ENCODE assay signal across 8 mouse cellular contexts in genomic region chr9:21545916-21546788, GRCm38 (mm10). TPM values are rescaled to one million over a fixed set of nuclear protein-coding genes. Genes with fewer than 3 reads are reported as not detected.
A peak's percentile ranks its signal among the peaks of the same experiment; 100 is the strongest.
DNase-seq lines count a peak whose midpoint lies in the region; ATAC-seq and TF ChIP-seq lines count a peak whose summit lies in the region.

No protein-coding gene starts in this region.

- in situ Hi-C loops in ES-E14 (cut with MboI; ENCODE audit: low sequenced_read_pairs in 2 of 2, unreplicated experiment in 2 of 2), result no loop called here

- H3K4me2 ChIP-seq in forebrain, embryonic 15.5 days (replicated peaks), result peak overlapping the region; percentile 54

- DNase-seq in ES-E14 (ENCODE audit: low read depth, low spot score), result peak; percentile 95
- peak; percentile 99 for DNase-seq in cerebellum, adult 11-12 months
- peak; percentile 99 for DNase-seq in heart, postnatal 25 days (ENCODE audit: low spot score)
- peak; percentile 99 for DNase-seq in layer of hippocampus, adult 18-20 months (ENCODE audit: low spot score in 2 of 2)
- peak; percentile 100 for DNase-seq in lung, adult 2 months
- DNase-seq in thymus, adult 18-20 months, result peak; percentile 98

- H3K4me3 ChIP-seq in ES-E14 (ENCODE audit: insufficient read depth in 1 of 2, low read depth in 1 of 2, low read length in 2 of 2, poor library complexity in 1 of 2, severe bottlenecking in 1 of 2), result peak overlapping the region; percentile 97 to 99
- H3K4me3 ChIP-seq in forebrain, embryonic 15.5 days, result peak overlapping the region; percentile 78
- peak overlapping the region; percentile 74 for H3K4me3 ChIP-seq in lung, adult 2 months (replicated peaks; ENCODE audit: extremely low read depth, low read depth, low read length)

- peak; percentile 9; the same call in 1 of the 2 replicates for TF ChIP-seq POLR2A in lung, adult 2 months (IDR thresholded peaks at IDR 0.05; ENCODE audit: borderline replicate concordance, extremely low read depth, low read depth, low read length)

- peak overlapping the region; percentile 80 for H3K27ac ChIP-seq in ES-E14 (ENCODE audit: insufficient read depth, low read depth, low read length, poor library complexity, severe bottlenecking)
- H3K27ac ChIP-seq in forebrain, embryonic 15.5 days (replicated peaks), result peak overlapping the region; percentile 99

- TF ChIP-seq CTCF in lung, adult 2 months (IDR thresholded peaks at IDR 0.05; ENCODE audit: insufficient read depth, low read length), result no peak

- H3K9me3 ChIP-seq in ES-E14 (ENCODE audit: control insufficient read depth, insufficient read depth, low read depth, low read length), result no peaks in the 10 kb centered on the region
- no peaks in the 10 kb centered on the region for H3K9me3 ChIP-seq in forebrain, embryonic 15.5 days

- H3K27me3 ChIP-seq in forebrain, embryonic 15.5 days, result no peaks in the 10 kb centered on the region

- WGBS in forebrain, embryonic 15.5 days, result under 1% methylated on average over 67 of the region's 67 CpGs
- WGBS in lung, adult 2 months, result under 1% methylated on average over 66 of the region's 67 CpGs

- peak; percentile 96 for ATAC-seq in forebrain, embryonic 15.5 days (replicated peaks)
- ATAC-seq in neutrophil, adult 5-6 weeks (ENCODE audit: extremely low read depth, insufficient number of reproducible peaks, low FRiP score, poor library complexity, severe bottlenecking), result peak; percentile 84

- peaks cover 0 to 14% of the 10 kb centered on the region in 2 experiments; a peak in 2 of 4 replicates for H3K4me1 ChIP-seq in ES-E14 (ENCODE audit: control insufficient read depth in 2 of 2, insufficient read depth in 2 of 2, low read length in 2 of 2, poor library complexity in 1 of 2)
- peaks cover 35% of the 10 kb centered on the region for H3K4me1 ChIP-seq in forebrain, embryonic 15.5 days
- no peaks in the 10 kb centered on the region; the same call in 1 of the 2 replicates for H3K4me1 ChIP-seq in lung, adult 2 months (ENCODE audit: control insufficient read depth, insufficient read depth, low read length)

- H3K36me3 ChIP-seq in ES-E14 (ENCODE audit: control insufficient read depth, insufficient read depth, low read length, poor library complexity, severe bottlenecking), result peaks cover 9% of the 10 kb centered on the region
- 0 out of 2 replicates have a peak, but pooled peaks cover 3% of the 10 kb centered on the region for H3K36me3 ChIP-seq in forebrain, embryonic 15.5 days

- peak overlapping the region; percentile 72 for H3K9ac ChIP-seq in ES-E14 (ENCODE audit: insufficient read depth, low read depth, low read length, poor library complexity, severe bottlenecking)
- H3K9ac ChIP-seq in forebrain, embryonic 15.5 days (replicated peaks), result peak overlapping the region; percentile 56

- intact Hi-C loops in heart, postnatal 25 days (cut with DNase I), result loop anchor here (2.0 to 5.0 kb wide), 2 partner anchors 33 to 46 kb away; partner anchors contain the start of genes Timm29 and Yipf2

TF ChIP-seq in ES-E14, 5 proteins besides CTCF, POLR2A, EP300 and RAD21:
- TF ChIP-seq ZC3H11A (IDR thresholded peaks at IDR 0.05; ENCODE audit: borderline replicate concordance, low read depth, low read length), result no peak
- TF ChIP-seq ZNF384 (IDR thresholded peaks at IDR 0.05; ENCODE audit: low read depth, low read length), result no peak
- TF ChIP-seq HCFC1 (IDR thresholded peaks at IDR 0.05; ENCODE audit: borderline replicate concordance, insufficient read depth, low read length), result no peak

RNA-seq across cellular contexts. Expression of gene Carm1, which starts 0.5 kb away (rescaled TPM):
- 60.0 and 67.3 TPM in 2 replicates for total RNA-seq in ES-E14 (2012; rRNA removed)
- polyA plus RNA-seq in forebrain, embryonic 15.5 days (2015; fragmentation: Nextera tagmentation; extraction: Ambion mirVana), result 37.3 and 46.0 TPM in 2 replicates
- total RNA-seq in heart, postnatal 25 days (2021), result 10 to 100 TPM; 48.2 to 53.2 TPM
- total RNA-seq in layer of hippocampus, adult 18-20 months (2021), result 10 to 100 TPM; 76.4 to 81.6 TPM
- polyA plus RNA-seq in lung, adult 2 months (2012; rRNA removed), result 73.3 and 85.3 TPM in 2 replicates
- total RNA-seq in neutrophil, adult 5-6 weeks (2017), result 17.6 and 18.3 TPM in 2 replicates

RNA-seq across cellular contexts. Expression of gene AB124611, which starts 20.2 kb away (rescaled TPM):
- not detected in 2 replicates for total RNA-seq in ES-E14 (2012; rRNA removed)
- 3.0 and 3.8 TPM in 2 replicates for polyA plus RNA-seq in forebrain, embryonic 15.5 days (2015; fragmentation: Nextera tagmentation; extraction: Ambion mirVana)
- total RNA-seq in heart, postnatal 25 days (2021), result 1 to 10 TPM; 1.5 TPM
- not detected for total RNA-seq in layer of hippocampus, adult 18-20 months (2021)
- 7.8 and 11.3 TPM in 2 replicates for polyA plus RNA-seq in lung, adult 2 months (2012; rRNA removed)
- total RNA-seq in neutrophil, adult 5-6 weeks (2017), result 333 and 359 TPM in 2 replicates

RNA-seq across cellular contexts. Expression of gene Tmed1, which starts 36.1 kb away (rescaled TPM):
- total RNA-seq in ES-E14 (2012; rRNA removed), result 133 and 191 TPM in 2 replicates
- 56.4 and 57.7 TPM in 2 replicates for polyA plus RNA-seq in forebrain, embryonic 15.5 days (2015; fragmentation: Nextera tagmentation; extraction: Ambion mirVana)
- 10 to 100 TPM; 45.3 to 45.4 TPM for total RNA-seq in heart, postnatal 25 days (2021)
- total RNA-seq in layer of hippocampus, adult 18-20 months (2021), result 10 to 100 TPM; 11.1 to 11.8 TPM
- polyA plus RNA-seq in lung, adult 2 months (2012; rRNA removed), result 26.5 and 28.4 TPM in 2 replicates
- total RNA-seq in neutrophil, adult 5-6 weeks (2017), result 4.4 and 5.3 TPM in 2 replicates

RNA-seq across cellular contexts. Expression of gene Timm29, which starts 46.4 kb away (rescaled TPM):
- 22.6 and 24.7 TPM in 2 replicates for total RNA-seq in ES-E14 (2012; rRNA removed)
- polyA plus RNA-seq in forebrain, embryonic 15.5 days (2015; fragmentation: Nextera tagmentation; extraction: Ambion mirVana), result 58.8 and 61.2 TPM in 2 replicates
- total RNA-seq in heart, postnatal 25 days (2021), result 10 to 100 TPM; 52.2 to 55.9 TPM
- 10 to 100 TPM; 61.7 to 63.6 TPM for total RNA-seq in layer of hippocampus, adult 18-20 months (2021)
- 23.6 and 24.3 TPM in 2 replicates for polyA plus RNA-seq in lung, adult 2 months (2012; rRNA removed)
- 23.7 and 28.5 TPM in 2 replicates for total RNA-seq in neutrophil, adult 5-6 weeks (2017)

RNA-seq across cellular contexts. Expression of gene Yipf2, which starts 46.5 kb away (rescaled TPM):
- 22.8 and 23.6 TPM in 2 replicates for total RNA-seq in ES-E14 (2012; rRNA removed)
- polyA plus RNA-seq in forebrain, embryonic 15.5 days (2015; fragmentation: Nextera tagmentation; extraction: Ambion mirVana), result 23.1 and 23.7 TPM in 2 replicates
- total RNA-seq in heart, postnatal 25 days (2021), result 1 to 10 TPM; 6.9 to 7.1 TPM
- 10 to 100 TPM; 19.5 to 20.0 TPM for total RNA-seq in layer of hippocampus, adult 18-20 months (2021)
- 47.8 and 58.7 TPM in 2 replicates for polyA plus RNA-seq in lung, adult 2 months (2012; rRNA removed)
- 8.1 and 11.1 TPM in 2 replicates for total RNA-seq in neutrophil, adult 5-6 weeks (2017)

Comparison
In these comparisons a context has a peak if more than half of its experiments do, and no peak if none do; other contexts are left out.
1. Peak in every context shown above with its lines: DNase-seq, ATAC-seq, H3K4me3 ChIP-seq and H3K27ac ChIP-seq.
2. RNA of gene AB124611, which starts 20.2 kb away (total RNA-seq): 333 to 359 TPM in neutrophil, adult 5-6 weeks; 1.5 TPM in heart, postnatal 25 days, not detected in ES-E14 and not detected in layer of hippocampus, adult 18-20 months; every median in the first group is over 100 times any median in the second.